Mouse (Mus musculus): ENCODE measurements around the gene Hcar1. TPM values are rescaled to one million over a fixed set of nuclear protein-coding genes. Genes with fewer than 3 reads are reported as not detected.
A peak's percentile ranks its signal among the peaks of the same experiment; 100 is the strongest.

Hcar1 gene
- 1.0 and 1.1 TPM in 2 replicates for polyA plus RNA-seq (2012; rRNA removed)

DNA sequence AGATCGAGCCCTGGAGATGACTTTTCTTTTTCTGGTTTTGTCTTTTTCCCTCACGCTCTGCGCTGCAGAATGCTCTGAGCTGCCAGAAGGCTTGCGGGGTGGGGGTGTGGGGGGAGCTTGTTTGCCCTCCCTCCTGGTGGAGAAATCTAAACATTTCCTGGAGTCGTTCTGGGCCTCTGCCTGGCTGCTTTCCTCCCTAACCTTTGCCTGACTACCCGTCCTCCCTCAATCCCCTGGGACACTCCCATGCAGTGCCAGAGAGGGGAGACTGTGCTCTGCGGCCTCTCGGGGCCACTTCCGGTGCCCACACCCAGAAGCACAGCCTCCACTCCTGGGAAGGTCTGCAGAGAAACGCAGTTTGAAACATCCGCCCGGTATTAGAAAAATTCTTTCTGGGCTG is at the start of gene Hcar1:
Gene Hcar1 (minus strand): TSS at position 93 of the 400 bp plus-strand sequence.
- no peak for DNase-seq (ENCODE audit: extremely low spot score in 1 of 2, low spot score in 1 of 2)

GRCm38 (mm10) chr5:123927118-123927517 is 47.3 kb upstream of the Hcar1 start, which contains the start of gene Gm43518:
Gm43518 (plus strand) TSS chr5:123927418.
- DNase-seq (ENCODE audit: extremely low spot score in 1 of 2, low spot score in 1 of 2), result no peak

DNA sequence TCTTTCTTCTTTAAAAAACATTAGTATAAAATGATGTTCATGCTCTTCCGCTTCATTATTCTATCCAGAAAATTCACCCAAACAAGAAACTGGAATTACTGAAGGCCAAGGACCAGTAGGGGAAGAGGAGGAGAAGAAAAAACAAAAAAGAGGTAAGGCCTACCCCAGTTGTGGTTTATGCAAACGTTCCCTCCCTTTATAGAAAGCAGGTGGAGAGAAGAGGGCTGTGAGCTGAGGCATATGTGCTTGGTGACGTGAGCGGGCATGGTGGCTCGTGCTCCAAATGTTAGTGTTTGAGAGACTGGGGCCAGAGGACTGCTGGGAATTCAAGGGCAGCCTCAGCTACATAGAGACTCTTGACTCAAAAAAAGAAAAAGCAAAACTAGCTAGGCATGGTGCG is 42.3 kb upstream of the Hcar1 start:
- DNase-seq (ENCODE audit: extremely low spot score in 1 of 2, low spot score in 1 of 2), result no peak

GRCm38 (mm10) chr5:123914852-123915251 is 35.0 kb upstream of the Hcar1 start:
- DNase-seq (ENCODE audit: extremely low spot score in 1 of 2, low spot score in 1 of 2), result no peak

DNA sequence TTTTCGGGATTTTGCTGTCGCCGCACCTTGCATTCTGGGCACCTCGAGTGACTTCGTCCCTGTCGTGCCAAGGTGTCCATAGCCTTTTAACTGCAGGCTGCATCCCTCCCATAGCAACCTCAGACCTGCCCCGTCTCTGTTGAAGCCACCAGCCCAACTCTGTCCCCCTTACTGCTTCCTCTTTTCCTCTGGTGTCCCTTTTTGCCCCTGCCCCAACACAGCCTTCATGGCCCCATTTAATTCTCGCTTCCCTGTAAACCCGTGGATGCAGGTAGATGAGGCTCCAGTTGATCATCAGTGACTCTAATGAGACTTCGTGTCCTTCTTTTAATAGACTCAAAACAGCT is 27.8 kb upstream of the Hcar1 start:
- DNase-seq (ENCODE audit: extremely low spot score in 1 of 2, low spot score in 1 of 2), result no peak

- DNase-seq (ENCODE audit: extremely low spot score in 1 of 2, low spot score in 1 of 2), result peak; percentile 91 to 99
Observed at GRCm38 (mm10) chr5:123906976-123907630, 27.3 kb upstream of the Hcar1 start, which contains the start of gene Denr. Denr (plus strand) TSS chr5:123907175.

- no peak for DNase-seq (ENCODE audit: extremely low spot score in 1 of 2, low spot score in 1 of 2)
Observed at GRCm38 (mm10) chr5:123906146-123906975, 26.5 kb upstream of the Hcar1 start.

DNA sequence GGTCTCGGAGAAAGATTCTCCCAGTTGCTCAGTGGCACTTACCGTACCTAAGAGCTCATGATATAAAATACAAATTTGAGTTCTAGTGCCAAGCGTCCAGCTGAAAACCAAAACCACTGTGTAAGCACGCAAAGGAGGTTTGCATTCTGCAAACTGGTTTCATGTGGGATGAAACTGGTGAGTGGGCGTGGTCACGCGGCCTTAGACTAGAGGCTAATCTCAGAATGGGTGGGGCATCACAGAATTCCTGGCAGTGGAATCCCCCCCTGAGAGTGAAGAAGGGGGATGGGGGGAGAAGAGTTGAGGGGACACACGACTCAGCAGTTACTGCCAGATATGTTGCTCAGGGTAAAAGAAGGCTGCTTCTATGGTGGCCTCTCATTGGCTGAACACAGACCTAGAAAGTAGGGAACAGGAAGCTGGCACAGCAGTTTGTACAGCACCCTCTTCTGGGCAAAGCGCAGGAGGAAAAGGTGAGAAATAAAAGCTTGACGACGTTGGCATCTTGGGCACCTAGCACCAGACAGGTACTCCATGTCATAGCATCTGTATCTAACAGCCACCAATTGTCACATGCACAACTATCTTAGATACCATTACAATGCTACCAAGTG is 24.3 kb upstream of the Hcar1 start:
- DNase-seq (ENCODE audit: extremely low spot score in 1 of 2, low spot score in 1 of 2), result no peak

GRCm38 (mm10) chr5:123897352-123897751 is 17.5 kb upstream of the Hcar1 start:
- DNase-seq (ENCODE audit: extremely low spot score in 1 of 2, low spot score in 1 of 2), result no peak

DNA sequence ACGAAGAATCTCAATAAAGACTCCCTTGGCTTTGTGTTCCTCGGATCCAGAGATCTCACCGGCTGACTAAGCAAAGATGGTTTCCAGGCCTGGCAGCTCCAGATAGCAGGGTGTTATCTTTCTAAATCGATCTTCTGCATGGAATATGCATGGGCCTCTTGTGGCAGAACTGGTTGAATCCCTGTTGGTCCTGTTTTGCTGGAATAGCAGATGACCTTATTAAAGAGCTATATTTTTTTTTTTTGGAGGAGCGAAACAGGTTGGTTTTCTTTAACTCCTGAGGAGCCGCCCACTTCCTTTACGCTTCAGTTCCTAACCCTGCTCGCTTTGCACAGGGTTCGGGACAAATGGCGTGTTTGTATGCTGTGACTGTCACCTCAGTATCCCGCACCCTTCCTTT is 16.6 kb upstream of the Hcar1 start:
- DNase-seq (ENCODE audit: extremely low spot score in 1 of 2, low spot score in 1 of 2), result no peak

GRCm38 (mm10) chr5:123893520-123893919 is 13.7 kb upstream of the Hcar1 start:
- no peak for DNase-seq (ENCODE audit: extremely low spot score in 1 of 2, low spot score in 1 of 2)

DNA sequence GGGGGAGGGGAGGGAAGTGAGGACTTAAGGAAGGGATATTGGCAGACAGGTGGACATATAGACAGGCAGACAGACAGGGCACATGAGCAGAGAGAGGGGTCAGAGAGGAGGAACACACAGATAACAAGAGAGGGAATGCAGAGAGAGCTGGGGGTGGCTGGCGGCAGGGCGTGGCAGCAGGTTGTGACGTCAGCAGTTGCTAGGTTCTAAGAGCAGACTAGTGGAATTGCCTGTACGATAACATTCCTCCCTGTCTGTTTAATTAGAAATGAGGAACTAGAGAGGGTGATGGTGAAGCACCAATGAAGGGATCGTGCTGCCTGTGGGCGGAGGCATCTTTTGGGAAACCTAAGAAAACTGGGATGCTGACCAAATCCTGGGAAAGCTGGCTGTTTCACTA is 11.8 kb upstream of the Hcar1 start:
- DNase-seq (ENCODE audit: extremely low spot score in 1 of 2, low spot score in 1 of 2), result peak in 1 of 2 experiments; percentile 57

DNA sequence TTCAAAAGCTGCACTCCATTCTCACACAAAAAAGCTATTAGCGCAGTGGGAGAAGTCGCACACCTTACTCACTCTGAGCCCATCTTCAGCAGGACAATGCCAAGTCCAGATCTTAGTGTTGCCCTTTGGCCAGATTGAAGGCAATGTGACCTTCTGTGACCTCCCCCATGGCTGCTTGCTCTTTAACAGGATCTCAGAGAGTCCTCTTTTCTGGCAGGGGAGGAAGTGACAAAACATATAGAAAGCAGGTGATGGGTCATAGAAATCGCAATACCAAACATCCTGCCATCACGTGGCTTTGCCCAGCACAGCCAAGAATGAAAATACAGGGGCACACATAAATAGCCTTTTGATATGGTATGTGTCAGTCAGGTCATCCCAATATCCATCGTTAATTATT is 11.2 kb upstream of the Hcar1 start:
- no peak for DNase-seq (ENCODE audit: extremely low spot score in 1 of 2, low spot score in 1 of 2)

DNA sequence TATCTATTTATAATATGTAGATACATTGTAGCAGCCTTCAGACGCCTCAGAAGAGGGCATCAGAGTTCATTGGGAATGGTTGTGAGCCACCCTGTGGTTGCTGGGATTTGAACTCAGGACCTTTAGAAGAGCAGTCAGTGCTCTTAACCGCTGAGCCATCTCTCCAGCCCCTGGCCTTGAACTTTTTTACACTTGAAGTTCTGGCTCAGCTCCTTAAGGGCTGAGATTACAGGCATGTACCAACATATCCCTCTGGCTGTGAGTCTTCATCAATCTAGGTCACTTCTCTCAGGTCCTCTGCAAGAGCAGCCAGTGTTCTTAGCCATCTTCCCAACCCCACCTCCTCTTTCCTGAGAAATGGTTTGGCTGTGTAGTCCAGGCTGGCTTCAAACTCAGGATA is 10.5 kb upstream of the Hcar1 start:
- DNase-seq (ENCODE audit: extremely low spot score in 1 of 2, low spot score in 1 of 2), result no peak

- DNase-seq (ENCODE audit: extremely low spot score in 1 of 2, low spot score in 1 of 2), result no peak
Observed at GRCm38 (mm10) chr5:123886365-123886764, 6.5 kb upstream of the Hcar1 start.

GRCm38 (mm10) chr5:123884332-123884731 is 4.5 kb upstream of the Hcar1 start:
- DNase-seq (ENCODE audit: extremely low spot score in 1 of 2, low spot score in 1 of 2), result no peak

- peak in 1 of 2 experiments; percentile 46 for DNase-seq (ENCODE audit: extremely low spot score in 1 of 2, low spot score in 1 of 2)
Observed at GRCm38 (mm10) chr5:123883891-123884290, 4.1 kb upstream of the Hcar1 start.

DNA sequence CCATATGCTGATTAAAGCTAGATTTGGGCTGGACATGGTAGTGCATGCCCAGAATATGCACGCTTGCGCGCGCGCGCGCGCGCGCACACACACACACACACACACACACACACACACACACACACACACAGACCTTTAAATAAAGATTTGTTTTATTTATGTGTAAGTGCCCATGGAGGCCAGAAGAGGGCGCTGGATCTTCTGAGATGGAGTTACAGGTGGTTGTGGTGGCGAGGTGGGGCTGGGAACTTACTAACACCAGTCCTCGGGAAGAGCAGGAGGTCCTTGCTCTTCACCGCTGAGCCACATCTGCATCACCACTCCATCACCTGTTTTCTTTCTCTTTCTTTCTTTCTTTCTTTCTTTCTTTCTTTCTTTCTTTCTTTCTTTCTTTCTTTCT is 958 bp upstream of the Hcar1 start:
- DNase-seq (ENCODE audit: extremely low spot score in 1 of 2, low spot score in 1 of 2), result no peak

- DNase-seq (ENCODE audit: extremely low spot score in 1 of 2, low spot score in 1 of 2), result no peak
Observed at GRCm38 (mm10) chr5:123878056-123878455, 1.8 kb downstream of the Hcar1 start.

DNA sequence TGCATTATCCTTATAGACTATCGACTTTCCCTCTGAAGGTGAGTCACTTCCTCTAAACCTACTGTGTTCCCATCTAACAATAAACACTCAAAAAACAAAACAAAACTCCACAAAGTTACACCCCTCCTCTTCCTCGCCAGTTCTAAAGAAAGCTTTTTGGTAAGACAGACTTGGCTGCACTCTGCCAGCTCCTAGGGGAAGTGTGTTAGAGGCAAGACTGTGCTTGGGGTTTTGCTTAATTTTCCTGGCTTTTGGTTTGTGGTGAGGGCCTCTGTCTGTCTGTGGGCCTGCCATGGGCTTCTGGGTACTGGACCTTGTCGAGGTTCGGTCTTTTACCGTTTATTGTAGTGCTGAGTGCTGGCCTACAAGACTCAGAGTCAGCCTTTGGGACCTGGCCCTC is 5.6 kb downstream of the Hcar1 start:
- no peak for DNase-seq (ENCODE audit: extremely low spot score in 1 of 2, low spot score in 1 of 2)

GRCm38 (mm10) chr5:123869615-123870014 is 10.2 kb downstream of the Hcar1 start:
- DNase-seq (ENCODE audit: extremely low spot score in 1 of 2, low spot score in 1 of 2), result no peak

DNA sequence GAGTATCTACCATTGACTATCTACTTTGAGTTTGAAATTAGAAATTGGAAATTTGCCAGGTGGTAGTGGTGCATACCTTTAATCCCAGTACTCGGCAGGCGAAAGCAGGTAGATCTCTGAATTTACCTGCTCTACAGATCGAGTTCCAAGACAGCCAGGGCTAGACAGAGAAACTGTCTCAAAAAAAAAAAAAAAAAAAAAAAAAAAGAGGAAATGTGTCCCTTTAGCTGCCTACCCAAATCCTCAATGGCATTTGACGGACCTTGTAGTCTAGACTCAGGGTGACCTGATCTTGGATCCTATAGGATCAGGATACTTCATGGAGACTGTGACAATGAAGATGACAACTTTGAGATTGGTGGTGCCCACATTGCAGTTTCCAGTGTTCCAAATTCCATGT is 13.4 kb downstream of the Hcar1 start:
- DNase-seq (ENCODE audit: extremely low spot score in 1 of 2, low spot score in 1 of 2), result no peak
